Mouse (Mus musculus) lung, adult 2 months (tissue): ENCODE results near the gene 6430548M08Rik. TPM values are rescaled to one million over a fixed set of nuclear protein-coding genes. Genes with fewer than 3 reads are reported as not detected.

ENCODE experiments used
- DNase-seq: peaks from one replicate; pipeline ENCODE4 v3.0.0; 2022
- H3K4me1 ChIP-seq: fragments of 200-500 bp; 2 replicates; pipeline ENCODE4 v1.6.1; 2011; ENCODE audit warnings: low read length; ENCODE audit not compliant: control insufficient read depth, insufficient read depth
- H3K4me3 ChIP-seq: fragments of 200-500 bp; replicated peaks from 2 replicates; pipeline ENCODE3; 2011; ENCODE audit warnings: low read depth, mild to moderate bottlenecking, control low read depth, low read length; ENCODE audit errors: extremely low read depth
- CTCF ChIP-seq: fragments of 200-500 bp; IDR thresholded peaks from 2 replicates; pipeline ENCODE4 v1.5.1; 2011; ENCODE audit warnings: mild to moderate bottlenecking, low read length, control low read depth; ENCODE audit not compliant: insufficient read depth
- POLR2A ChIP-seq: fragments of 200-500 bp; IDR thresholded peaks from 2 replicates; pipeline ENCODE4 v1.6.1; 2011; ENCODE audit warnings: low read depth, mild to moderate bottlenecking, control low read depth, low read length, borderline replicate concordance; ENCODE audit errors: extremely low read depth
- WGBS: fragments of 180-500 bp; shearing (Covaris S2); methylation state at CpG from one replicate; pipeline ENCODE4 v1.1.7; 2018; 5-methylcytosine and 5-hydroxymethylcytosine counted together
- polyA plus RNA-seq: library from polyadenylated mRNA; depleted of rRNA; stranded (reverse); fragments of >200 nt; gene quantifications from 2 replicates; pipeline ENCODE4 v1.2.3, GENCODE M21; 2012

Gene 6430548M08Rik
- polyA plus RNA-seq, 1 experiment, result 46.1 TPM

- WGBS, result 85% methylated on average over 8 of the region's 8 CpGs
- TF ChIP-seq POLR2A (no peak), CTCF (no peak)
- Histone ChIP-seq H3K4me3 (no peak overlapping the region), H3K4me1 (peaks cover 4% of the 10 kb centered on the region; the same call in 1 of the 2 replicates)
- no peak for DNase-seq
These were observed 46.4 kb downstream of the 6430548M08Rik start for GRCm38 (mm10) chr8:120160366-120160765.

GRCm38 (mm10) chr8:120161658-120162403, 47.9 kb downstream of the 6430548M08Rik start:
- Histone ChIP-seq H3K4me1 (peaks cover 4% of the 10 kb centered on the region; the same call in 1 of the 2 replicates), H3K4me3 (no peak overlapping the region)
- WGBS, result 65% methylated on average over 16 of the region's 16 CpGs
- TF ChIP-seq POLR2A (no peak), CTCF (no peak)
- no peak for DNase-seq

GRCm38 (mm10) chr8:120162404-120162752, 48.4 kb downstream of the 6430548M08Rik start:
- 77% methylated on average over 5 of the region's 5 CpGs for WGBS
- DNase-seq, result no peak
- peaks cover 4% of the 10 kb centered on the region; the same call in 1 of the 2 replicates for H3K4me1 ChIP-seq
- TF ChIP-seq CTCF (no peak), POLR2A (no peak)
- H3K4me3 ChIP-seq, result no peak overlapping the region

GRCm38 (mm10) chr8:120163376-120163775, 49.4 kb downstream of the 6430548M08Rik start:
- TF ChIP-seq POLR2A (no peak), CTCF (no peak)
- no peak for DNase-seq
- Histone ChIP-seq H3K4me3 (no peak overlapping the region), H3K4me1 (peaks cover 4% of the 10 kb centered on the region; the same call in 1 of the 2 replicates)
- WGBS, result 77% methylated on average over 8 of the region's 8 CpGs

- TF ChIP-seq CTCF, result no peak
- no peak for TF ChIP-seq POLR2A
- Histone ChIP-seq H3K4me3 (no peak overlapping the region), H3K4me1 (peaks cover 4% of the 10 kb centered on the region; the same call in 1 of the 2 replicates)
- WGBS, result 77% methylated on average over 5 of the region's 5 CpGs
- DNase-seq, result no peak
These were observed 50.1 kb downstream of the 6430548M08Rik start for GRCm38 (mm10) chr8:120164026-120164425.

- no peak for TF ChIP-seq CTCF
- TF ChIP-seq POLR2A, result no peak
- DNase-seq, result no peak
- H3K4me3 ChIP-seq, result no peak overlapping the region
- 0 out of 2 replicates have a peak, but pooled peaks cover 4% of the 10 kb centered on the region for H3K4me1 ChIP-seq
- WGBS, result 67% methylated on average over 8 of the region's 8 CpGs
These were observed 53.2 kb downstream of the 6430548M08Rik start for GRCm38 (mm10) chr8:120167136-120167535.

- TF ChIP-seq CTCF (no peak), POLR2A (no peak)
- 31% methylated on average over 5 of the region's 5 CpGs for WGBS
- DNase-seq, result no peak
These were observed 53.9 kb downstream of the 6430548M08Rik start for GRCm38 (mm10) chr8:120167821-120168220.

GRCm38 (mm10) chr8:120169119-120169518, 55.2 kb downstream of the 6430548M08Rik start:
- TF ChIP-seq CTCF (no peak), POLR2A (no peak)
- 54% methylated on average over 8 of the region's 8 CpGs for WGBS
- DNase-seq, result no peak
- Histone ChIP-seq H3K4me1 (0 out of 2 replicates have a peak, but pooled peaks cover 4% of the 10 kb centered on the region), H3K4me3 (no peak overlapping the region)

More at GRCm38 (mm10) chr8:120167821-120168220, 53.9 kb downstream of the 6430548M08Rik start:
- Histone ChIP-seq H3K4me3 (no peak overlapping the region), H3K4me1 (0 out of 2 replicates have a peak, but pooled peaks cover 4% of the 10 kb centered on the region)

GRCm38 (mm10) chr8:120173195-120173594, 59.2 kb downstream of the 6430548M08Rik start:
- Histone ChIP-seq H3K4me3 (no peak overlapping the region), H3K4me1 (no peaks in the 10 kb centered on the region)
- no peak for DNase-seq
- TF ChIP-seq POLR2A, result no peak
- no peak for TF ChIP-seq CTCF
- 88% methylated on average over 1 of the region's 1 CpGs for WGBS

- WGBS, result 54% methylated on average over 18 of the region's 18 CpGs
- Histone ChIP-seq H3K4me1 (no peaks in the 10 kb centered on the region), H3K4me3 (no peak overlapping the region)
- TF ChIP-seq POLR2A (no peak), CTCF (no peak)
- DNase-seq, result no peak
These were observed 60.7 kb downstream of the 6430548M08Rik start for GRCm38 (mm10) chr8:120174606-120175005.
